Mouse (Mus musculus) brain, embryonic 14.5 days (tissue): ENCODE measurements around the gene Pigo.

ENCODE experiments used
- CTCF ChIP-seq: fragments of 200-500 bp; IDR thresholded peaks from 2 replicates; pipeline ENCODE4 v1.5.1; 2012; ENCODE audit warnings: inconsistent platforms, mild to moderate bottlenecking, moderate library complexity, borderline replicate concordance; ENCODE audit not compliant: insufficient read depth, insufficient read length; ENCODE audit errors: extremely low read depth
- POLR2A ChIP-seq: fragments of 200-500 bp; IDR thresholded peaks from 2 replicates; pipeline ENCODE4 v1.6.1; 2012; ENCODE audit warnings: mild to moderate bottlenecking, inconsistent platforms, borderline replicate concordance; ENCODE audit not compliant: poor library complexity, insufficient read depth, insufficient read length, severe bottlenecking; ENCODE audit errors: extremely low read depth

DNA sequence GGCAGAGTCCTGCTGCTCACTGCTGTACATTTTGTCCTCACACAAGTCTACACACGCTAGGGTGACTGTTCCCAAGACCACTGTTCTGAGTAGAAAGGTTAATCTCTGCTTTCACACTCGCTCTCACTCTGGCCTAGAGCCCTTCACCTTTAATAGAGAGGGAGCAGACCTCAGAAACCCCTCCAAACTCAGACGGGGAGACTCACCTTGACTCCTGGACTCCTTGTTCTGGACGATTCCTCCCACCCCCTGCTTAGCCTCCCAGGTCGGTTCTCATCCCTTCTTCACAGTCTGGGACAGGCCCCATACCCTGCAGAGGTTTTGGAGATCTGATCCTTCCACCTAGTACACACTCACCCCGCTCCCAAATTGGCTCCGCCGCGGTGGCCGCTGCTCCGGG lies 14.0 kb upstream of the Pigo start:
- no peak for TF ChIP-seq CTCF
- TF ChIP-seq POLR2A, result no peak
